Mouse (Mus musculus) liver, embryonic 14.5 days (tissue): ENCODE measurements at regions not wholly inside any gene's neighbourhood (a gene's known extent, or its start where the extent isn't known, plus 50 kb on each side); places are given as distances from the start of the nearest gene placed in this dataset.

Experiments used
- CTCF ChIP-seq: IDR thresholded peaks from 2 replicates; pipeline ENCODE4 v1.5.1; 2016; ENCODE audit warnings: antibody characterized with exemption, low read depth, control low read depth
- EP300 ChIP-seq: IDR thresholded peaks from 2 replicates; pipeline ENCODE4 v1.6.1; 2016; ENCODE audit warnings: antibody characterized with exemption, low read depth

GRCm38 (mm10) chr7:37377889-37378521, 395.4 kb downstream of the Zfp536 start:
- TF ChIP-seq EP300, result no peak
- no peak for TF ChIP-seq CTCF
